Mouse (Mus musculus) ovary, postnatal 14 days (tissue): ENCODE data around the gene Tpbpb.
"Not testable (repeated sequence)": the region's sequence is repeated elsewhere in the genome, so short reads cannot be mapped to it uniquely, and the experiment has no call there.

Experiments used
- DNase-seq: peaks from one replicate; pipeline ENCODE4 v3.0.0; 2022; ENCODE audit warnings: low spot score

Gene Tpbpb

GRCm38 (mm10) chr13:60904780-60905179 is at the start of gene Tpbpb:
Gene Tpbpb, minus strand, starts transcription at chr13:60904880.
- DNase-seq = not testable (repeated sequence)

GRCm38 (mm10) chr13:60941884-60942283 is 37.2 kb upstream of the Tpbpb start, which contains the start of gene Tpbpa:
Gene Tpbpa, minus strand, starts transcription at chr13:60941984.
- not testable (repeated sequence) for DNase-seq

GRCm38 (mm10) chr13:60936500-60936901 is 31.8 kb upstream of the Tpbpb start, which contains the start of the genes Gm49391 and Ctla2a:
Gene Gm49391, minus strand, starts transcription at chr13:60936571.
Gene Ctla2a, minus strand, starts transcription at chr13:60936625.
- no peak for DNase-seq

- not testable (repeated sequence) for DNase-seq
These were observed 30.8 kb upstream of the Tpbpb start, which contains the start of gene Gm49393 for GRCm38 (mm10) chr13:60935490-60935889. Gene Gm49393, minus strand, starts transcription at chr13:60935590.

GRCm38 (mm10) chr13:60897328-60897727 is 7.4 kb downstream of the Tpbpb start, which contains the start of gene Ctla2b:
Gene Ctla2b, minus strand, starts transcription at chr13:60897447.
- no peak for DNase-seq

- DNase-seq = not testable (repeated sequence)
These were observed 7.9 kb downstream of the Tpbpb start, which contains the start of gene Gm49392 for GRCm38 (mm10) chr13:60896794-60897193. Gene Gm49392, minus strand, starts transcription at chr13:60896894.

GRCm38 (mm10) chr13:60895406-60896160 is 9.1 kb downstream of the Tpbpb start:
- DNase-seq = no peak

GRCm38 (mm10) chr13:60892301-60892700 is 12.4 kb downstream of the Tpbpb start:
- DNase-seq = no peak

- DNase-seq = no peak
These were observed 40.4 kb downstream of the Tpbpb start, which contains the start of gene 4930486L24Rik for GRCm38 (mm10) chr13:60864281-60864680. Gene 4930486L24Rik, minus strand, starts transcription at chr13:60864475.
